Mouse (Mus musculus): ENCODE results near the gene Impdh2. TPM values are rescaled to one million over a fixed set of nuclear protein-coding genes. Genes with fewer than 3 reads are reported as not detected.
A peak's percentile ranks its signal among the peaks of the same experiment; 100 is the strongest.

Gene Impdh2
- polyA plus RNA-seq, 1 experiment from 2014 or later, result 178 TPM

DNA sequence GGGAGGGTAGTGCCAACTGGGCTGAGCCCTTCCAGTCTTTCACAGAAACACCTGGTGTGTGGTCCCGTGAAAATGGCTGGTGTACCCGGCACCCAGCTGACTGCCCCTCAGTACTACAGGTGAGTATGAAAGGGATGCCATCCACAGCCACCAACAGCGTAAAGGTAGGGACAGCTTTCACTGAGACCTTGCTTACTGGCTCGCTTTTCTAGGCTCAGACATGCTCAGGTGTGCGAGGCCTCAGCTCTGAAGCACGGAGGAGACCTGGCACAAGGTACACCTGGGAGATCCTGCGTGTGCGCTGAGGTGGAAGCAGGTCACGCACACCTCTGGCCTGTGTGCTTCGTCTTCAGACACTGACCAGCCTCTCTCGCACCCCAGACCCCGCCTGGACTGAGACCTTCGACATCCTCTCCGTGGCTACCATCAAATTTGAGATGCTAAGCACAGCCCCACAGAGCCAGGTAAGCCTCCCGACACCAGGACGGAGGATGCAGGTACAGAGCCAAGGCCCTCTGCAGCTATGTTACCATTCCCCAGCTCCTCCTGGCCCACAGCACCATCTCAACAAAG is 11.4 kb downstream of the Impdh2 start:
- H3K9me3 ChIP-seq, result no peaks in the 10 kb centered on the region
- no peak overlapping the region for H3K4me3 ChIP-seq
- no peak overlapping the region for H3K27ac ChIP-seq
- WGBS, result 89% methylated on average over 16 of the region's 16 CpGs
- ATAC-seq (ENCODE audit: borderline replicate concordance, extremely low read depth, low FRiP score, low TSS enrichment), result no peak
- H3K27me3 ChIP-seq, result no peaks in the 10 kb centered on the region
- no peak overlapping the region for H3K9ac ChIP-seq
- peaks cover 53% of the 10 kb centered on the region for H3K36me3 ChIP-seq
- no peak overlapping the region for H3K4me2 ChIP-seq
- peaks cover 38% of the 10 kb centered on the region for H3K4me1 ChIP-seq

DNA sequence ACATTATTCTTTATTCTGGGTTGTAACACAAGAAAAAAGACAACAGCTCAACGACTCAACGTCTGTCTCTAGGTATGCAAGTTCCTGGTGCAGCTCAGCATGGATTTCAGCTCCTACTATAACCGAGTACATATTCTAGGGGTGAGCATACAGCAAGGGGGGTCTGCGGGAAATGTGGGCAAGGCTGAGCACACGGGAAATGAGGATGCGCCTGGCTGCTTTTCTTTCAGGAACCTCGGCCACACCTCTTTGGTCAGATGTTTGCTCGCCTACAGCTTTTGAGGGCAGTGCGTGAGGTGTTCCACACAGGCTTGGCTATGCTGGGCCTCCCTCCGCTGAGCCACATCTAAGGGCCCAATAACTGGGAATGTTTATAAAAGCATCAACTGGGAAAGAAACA is 12.2 kb downstream of the Impdh2 start:
- WGBS, result 76% methylated on average over 10 of the region's 10 CpGs
- Histone ChIP-seq H3K27ac (no peak overlapping the region), H3K9me3 (no peaks in the 10 kb centered on the region), H3K36me3 (peaks cover 54% of the 10 kb centered on the region), H3K4me3 (no peak overlapping the region), H3K9ac (no peak overlapping the region), H3K27me3 (no peaks in the 10 kb centered on the region), H3K4me2 (no peak overlapping the region), H3K4me1 (peaks cover 46% of the 10 kb centered on the region)
- ATAC-seq (ENCODE audit: borderline replicate concordance, extremely low read depth, low FRiP score, low TSS enrichment), result no peak

- Histone ChIP-seq H3K4me3 (no peak overlapping the region), H3K9me3 (no peaks in the 10 kb centered on the region), H3K9ac (no peak overlapping the region), H3K27ac (0 out of 2 replicates have a peak overlapping the region, but pooled peaks have one; percentile 10), H3K36me3 (peaks cover 54% of the 10 kb centered on the region), H3K27me3 (no peaks in the 10 kb centered on the region), H3K4me1 (peaks cover 42% of the 10 kb centered on the region), H3K4me2 (no peak overlapping the region)
- ATAC-seq (ENCODE audit: borderline replicate concordance, extremely low read depth, low FRiP score, low TSS enrichment), result no peak
- WGBS, result 53% methylated on average over 26 of the region's 26 CpGs
Observed at GRCm38 (mm10) chr9:108573774-108574690, 13.9 kb downstream of the Impdh2 start.

- Histone ChIP-seq H3K4me2 (no peak overlapping the region), H3K36me3 (peaks cover 54% of the 10 kb centered on the region), H3K27ac (no peak overlapping the region), H3K4me1 (peaks cover 45% of the 10 kb centered on the region), H3K9me3 (no peaks in the 10 kb centered on the region), H3K9ac (no peak overlapping the region), H3K27me3 (no peaks in the 10 kb centered on the region), H3K4me3 (no peak overlapping the region)
- 87% methylated on average over 12 of the region's 12 CpGs for WGBS
- no peak for ATAC-seq (ENCODE audit: borderline replicate concordance, extremely low read depth, low FRiP score, low TSS enrichment)
Observed at GRCm38 (mm10) chr9:108574921-108575320, 14.8 kb downstream of the Impdh2 start.

GRCm38 (mm10) chr9:108575321-108576297 is 15.5 kb downstream of the Impdh2 start:
- Histone ChIP-seq H3K27me3 (no peaks in the 10 kb centered on the region), H3K9me3 (no peaks in the 10 kb centered on the region), H3K27ac (no peak overlapping the region), H3K4me3 (no peak overlapping the region), H3K9ac (no peak overlapping the region), H3K4me1 (peaks cover 38% of the 10 kb centered on the region), H3K36me3 (peaks cover 54% of the 10 kb centered on the region), H3K4me2 (no peak overlapping the region)
- ATAC-seq (ENCODE audit: borderline replicate concordance, extremely low read depth, low FRiP score, low TSS enrichment), result no peak
- WGBS, result 77% methylated on average over 37 of the region's 37 CpGs

DNA sequence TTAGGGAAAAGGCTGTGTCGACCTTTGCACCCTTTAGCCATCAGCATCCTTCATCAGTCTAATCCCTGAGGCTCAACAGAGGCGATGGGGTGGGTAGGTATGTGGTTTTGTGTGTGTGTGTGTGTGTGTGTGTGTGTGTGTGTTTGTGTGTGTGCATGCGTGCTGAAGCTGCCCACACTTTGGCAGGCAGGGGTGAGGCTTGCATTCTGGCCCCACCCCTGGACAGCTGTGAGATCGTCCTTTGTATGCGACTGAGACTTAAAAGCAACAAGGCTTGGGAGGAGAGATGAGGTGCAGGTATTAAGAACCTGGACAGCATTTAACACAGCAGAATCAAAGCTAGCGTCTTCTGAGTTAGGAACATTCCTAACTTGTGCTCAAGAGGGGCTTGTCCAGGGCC is 16.9 kb downstream of the Impdh2 start:
- ATAC-seq (ENCODE audit: borderline replicate concordance, extremely low read depth, low FRiP score, low TSS enrichment), result no peak
- peak overlapping the region; percentile 86; the same call in 1 of the 2 replicates for H3K9ac ChIP-seq
- 40% methylated on average over 6 of the region's 6 CpGs for WGBS
- H3K4me2 ChIP-seq, result peak overlapping the region; percentile 84
- no peak overlapping the region for H3K27ac ChIP-seq
- H3K9me3 ChIP-seq, result no peaks in the 10 kb centered on the region
- H3K36me3 ChIP-seq, result peaks cover 43% of the 10 kb centered on the region
- H3K27me3 ChIP-seq, result no peaks in the 10 kb centered on the region
- H3K4me1 ChIP-seq, result peaks cover 33% of the 10 kb centered on the region
- peak overlapping the region; percentile 81 for H3K4me3 ChIP-seq

- WGBS, result under 1% methylated on average over 24 of the region's 24 CpGs
- Histone ChIP-seq H3K36me3 (peaks cover 33% of the 10 kb centered on the region), H3K27me3 (no peaks in the 10 kb centered on the region), H3K4me1 (peaks cover 33% of the 10 kb centered on the region), H3K4me2 (peak overlapping the region; percentile 84), H3K4me3 (peak overlapping the region; percentile 81), H3K9me3 (no peaks in the 10 kb centered on the region), H3K9ac (peak overlapping the region; percentile 86), H3K27ac (peak overlapping the region; percentile 95)
- ATAC-seq (ENCODE audit: borderline replicate concordance, extremely low read depth, low FRiP score, low TSS enrichment), result peak; percentile 36; the same call in 1 of the 2 replicates
Observed at GRCm38 (mm10) chr9:108577934-108578544, 18.0 kb downstream of the Impdh2 start.

DNA sequence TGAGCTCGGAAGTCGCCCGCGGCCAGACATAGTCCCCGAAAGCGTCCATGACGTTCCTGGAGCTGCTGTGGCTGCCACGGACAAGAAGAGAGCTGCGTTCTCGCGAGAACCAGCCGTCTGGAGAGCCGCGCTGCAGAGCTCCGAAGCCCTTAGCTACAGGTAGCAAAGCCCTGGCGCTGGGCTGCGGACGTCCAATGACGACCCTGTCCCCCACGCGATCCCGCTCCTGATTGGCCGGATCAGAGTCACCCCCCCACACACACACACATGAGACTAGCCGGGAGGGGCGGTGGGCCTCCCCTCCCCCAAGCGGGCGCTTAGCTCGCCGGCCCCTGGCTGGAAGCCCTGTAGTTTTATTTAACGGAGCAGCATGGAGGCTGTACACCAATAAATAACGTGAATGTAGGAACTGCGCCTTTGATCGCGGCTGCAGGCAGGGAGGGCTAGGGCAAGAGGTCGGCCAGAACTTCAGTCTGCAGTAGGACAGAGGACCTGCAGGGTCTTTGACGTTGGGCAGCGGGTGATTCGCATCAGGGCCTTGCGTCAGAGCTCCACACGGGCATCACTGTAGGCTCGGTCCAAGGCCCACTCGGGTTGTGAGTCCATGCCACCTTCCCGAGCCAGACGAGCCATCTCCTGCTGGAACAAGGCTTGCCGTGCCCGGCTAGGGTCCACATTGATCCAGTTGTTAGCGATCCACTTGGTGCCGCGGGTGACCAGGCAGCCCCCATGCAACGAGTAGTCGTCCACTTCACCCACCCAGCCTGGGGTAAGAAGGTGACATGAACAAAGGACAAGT is 18.7 kb downstream of the Impdh2 start, which contains the start of gene Wdr6:
Wdr6 (minus strand) TSS at position 195 of the 799 bp plus-strand sequence.
- peak; percentile 97 for ATAC-seq (ENCODE audit: borderline replicate concordance, extremely low read depth, low FRiP score, low TSS enrichment)
- H3K36me3 ChIP-seq, result peaks cover 26% of the 10 kb centered on the region
- no peaks in the 10 kb centered on the region for H3K9me3 ChIP-seq
- no peaks in the 10 kb centered on the region for H3K27me3 ChIP-seq
- peak within 1 kb of the TSS; percentile 84 for H3K4me2 ChIP-seq
- H3K4me1 ChIP-seq, result peaks cover 33% of the 10 kb centered on the region
- WGBS, result 5% methylated on average over 51 of the region's 51 CpGs
- H3K27ac ChIP-seq, result peak within 1 kb of the TSS; percentile 95
- H3K4me3 ChIP-seq, result peak within 1 kb of the TSS; percentile 81
- H3K9ac ChIP-seq, result peak within 1 kb of the TSS; percentile 86

DNA sequence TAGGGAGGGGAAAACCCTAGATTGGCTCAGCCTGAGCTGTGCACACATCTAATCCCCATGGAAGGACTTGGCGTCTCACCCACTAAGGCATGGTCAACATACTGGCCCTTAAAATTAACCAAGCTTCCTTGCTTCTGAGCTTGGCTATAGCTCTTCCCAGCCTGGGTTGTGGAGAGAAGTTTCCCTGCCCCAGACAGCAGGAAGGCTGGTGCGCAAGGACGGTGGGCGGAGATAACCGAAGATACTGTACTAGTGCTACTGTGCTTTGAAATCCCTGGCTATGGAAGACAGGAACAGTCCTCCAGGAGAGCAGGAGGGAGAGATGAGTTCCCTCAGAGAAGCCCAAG is 19.2 kb downstream of the Impdh2 start:
- WGBS, result 55% methylated on average over 5 of the region's 5 CpGs
- peak overlapping the region; percentile 81 for H3K4me3 ChIP-seq
- H3K4me2 ChIP-seq, result peak overlapping the region; percentile 84
- peak overlapping the region; percentile 95 for H3K27ac ChIP-seq
- H3K36me3 ChIP-seq, result peaks cover 20% of the 10 kb centered on the region
- no peaks in the 10 kb centered on the region for H3K27me3 ChIP-seq
- H3K9ac ChIP-seq, result peak overlapping the region; percentile 86
- H3K4me1 ChIP-seq, result peaks cover 28% of the 10 kb centered on the region
- H3K9me3 ChIP-seq, result no peaks in the 10 kb centered on the region
- 0 out of 2 replicates have a peak, but pooled peaks have one; percentile 1 for ATAC-seq (ENCODE audit: borderline replicate concordance, extremely low read depth, low FRiP score, low TSS enrichment)

GRCm38 (mm10) chr9:108587571-108588180 is 27.6 kb downstream of the Impdh2 start:
- Histone ChIP-seq H3K27me3 (no peaks in the 10 kb centered on the region), H3K4me1 (peaks cover 22% of the 10 kb centered on the region), H3K9me3 (no peaks in the 10 kb centered on the region), H3K27ac (peak overlapping the region; percentile 41; the same call in 1 of the 2 replicates), H3K4me2 (peak overlapping the region; percentile 37), H3K36me3 (no peaks in the 10 kb centered on the region), H3K9ac (no peak overlapping the region), H3K4me3 (no peak overlapping the region)
- WGBS, result 7% methylated on average over 14 of the region's 14 CpGs
- ATAC-seq (ENCODE audit: borderline replicate concordance, extremely low read depth, low FRiP score, low TSS enrichment), result peak; percentile 91

Measured in lung, embryonic 15.5 days (tissue).